11 mouse cellular contexts compared by ENCODE assay signal in genomic region chr19:5428083-5428482, GRCm38 (mm10). TPM values are rescaled to one million over a fixed set of nuclear protein-coding genes. Genes with fewer than 3 reads are reported as not detected.
A peak's percentile ranks its signal among the peaks of the same experiment; 100 is the strongest.
DNase-seq lines count a peak whose midpoint lies in the region; ATAC-seq and TF ChIP-seq lines count a peak whose summit lies in the region.
"Had no signal": no experiment of that assay in that cellular context is flagged by ENCODE, and none has a peak within 500 bp of the region (broad histone marks: within the 10 kb centered on the region; RNA-seq: fewer than 3 reads in every experiment).

No protein-coding gene starts in this region.

- TF ChIP-seq POLR2A in brain, embryonic 14.5 days (IDR thresholded peaks at IDR 0.05; ENCODE audit: borderline replicate concordance, extremely low read depth, insufficient read depth, insufficient read length, poor library complexity, severe bottlenecking) = no peak

- H3K4me2 ChIP-seq in midbrain, embryonic 11.5 days = no peak overlapping the region
- H3K4me2 ChIP-seq: neural tube, embryonic 15.5 days had no signal

- H3K27me3 ChIP-seq in midbrain, embryonic 11.5 days (ENCODE audit: control insufficient read depth, insufficient read depth, low read length) = no peaks in the 10 kb centered on the region
- H3K27me3 ChIP-seq in midbrain, embryonic 10.5 days (ENCODE audit: low read depth, poor library complexity, severe bottlenecking) = no peaks in the 10 kb centered on the region
- H3K27me3 ChIP-seq: neural tube, embryonic 15.5 days had no signal

- 0 out of 2 replicates have a peak, but pooled peaks cover 5% of the 10 kb centered on the region for H3K36me3 ChIP-seq in midbrain, embryonic 11.5 days (ENCODE audit: control insufficient read depth, insufficient read depth, low read length)
- peaks cover 24% of the 10 kb centered on the region for H3K36me3 ChIP-seq in midbrain, embryonic 10.5 days

- TF ChIP-seq CTCF in brain, embryonic 14.5 days (IDR thresholded peaks at IDR 0.05; ENCODE audit: borderline replicate concordance, extremely low read depth, insufficient read depth, insufficient read length) = peak; percentile 44; the same call in 1 of the 2 replicates

- DNase-seq in gastrocnemius, adult 18-20 months (ENCODE audit: low spot score) = peak; percentile 59
- no peak for DNase-seq in gastrocnemius, postnatal 25 days
- peak; percentile 84 for DNase-seq in midbrain, embryonic 11.5 days (ENCODE audit: low spot score, missing footprints)
- DNase-seq in midbrain, embryonic 10.5 days (ENCODE audit: low spot score) = no peak
- peak; percentile 44 for DNase-seq in brain, embryonic 14.5 days (ENCODE audit: low read depth)
- DNase-seq in retina, embryonic 14.5 days (ENCODE audit: low spot score) = peak; percentile 75
- DNase-seq in gastrocnemius, postnatal 36 days = no peak

- H3K9me3 ChIP-seq in midbrain, embryonic 11.5 days (ENCODE audit: control insufficient read depth, low read length) = no peaks in the 10 kb centered on the region
- no peaks in the 10 kb centered on the region for H3K9me3 ChIP-seq in midbrain, embryonic 10.5 days (replicated peaks)
- H3K9me3 ChIP-seq: neural tube, embryonic 15.5 days had no signal

- intact Hi-C loops in gastrocnemius, postnatal 36 days (cut with DNase I) = no loop called here

- H3K9ac ChIP-seq in midbrain, embryonic 11.5 days (ENCODE audit: low read length) = no peak overlapping the region
- H3K9ac ChIP-seq: neural tube, embryonic 15.5 days had no signal

- H3K27ac ChIP-seq in midbrain, embryonic 11.5 days (ENCODE audit: low read depth, low read length) = no peak overlapping the region
- H3K27ac ChIP-seq in midbrain, embryonic 10.5 days (replicated peaks) = no peak overlapping the region
- H3K27ac ChIP-seq: neural tube, embryonic 15.5 days had no signal

- peaks cover 18% of the 10 kb centered on the region for H3K4me1 ChIP-seq in midbrain, embryonic 11.5 days (ENCODE audit: control insufficient read depth, insufficient read depth, low read length)
- H3K4me1 ChIP-seq in midbrain, embryonic 10.5 days = peaks cover 35% of the 10 kb centered on the region

- H3K4me3 ChIP-seq in midbrain, embryonic 11.5 days (ENCODE audit: low read depth, low read length) = no peak overlapping the region
- no peak overlapping the region for H3K4me3 ChIP-seq in midbrain, embryonic 10.5 days
- H3K4me3 ChIP-seq: neural tube, embryonic 15.5 days had no signal

- ATAC-seq in midbrain, embryonic 11.5 days (ENCODE audit: low FRiP score) = no peak
- ATAC-seq in erythroblast, adult 5-6 weeks (replicated peaks; ENCODE audit: low FRiP score, poor library complexity, severe bottlenecking) = no peak

- 94% methylated on average over 2 of the region's 2 CpGs for WGBS in midbrain, embryonic 11.5 days
- 82% methylated on average over 2 of the region's 2 CpGs for WGBS in midbrain, embryonic 10.5 days

RNA-seq across cellular contexts. Expression of gene AI837181, which starts 3.1 kb away (rescaled TPM):
- total RNA-seq in gastrocnemius, adult 18-20 months (2021) = 10 to 100 TPM; 32.9 to 36.2 TPM
- 10 to 100 TPM; 32.1 to 33.5 TPM for total RNA-seq in gastrocnemius, postnatal 25 days (2021)
- polyA plus RNA-seq in midbrain, embryonic 11.5 days (2014; fragmentation: Nextera tagmentation; extraction: Ambion mirVana) = 31.6 and 33.1 TPM in 2 replicates
- 45.1 and 48.5 TPM in 2 replicates for polyA plus RNA-seq in midbrain, embryonic 10.5 days (2016; fragmentation: Nextera tagmentation; extraction: Ambion mirVana)
- 86.4 and 106 TPM in 2 replicates for polyA plus RNA-seq in brain, embryonic 14.5 days (2012; rRNA removed)
- total RNA-seq in erythroblast, adult 5-6 weeks (2015; ENCODE audit: low replicate concordance) = 14.8 and 16.1 TPM in 2 replicates
- total RNA-seq in erythroblast, adult 5-6 weeks (2017; ENCODE audit: low replicate concordance) = 5.3 and 7.7 TPM in 2 replicates
- total RNA-seq in gastrocnemius, postnatal 36 days (2021) = 10 to 100 TPM; 32.7 to 33.6 TPM

RNA-seq across cellular contexts. Expression of gene Drap1, which starts 3.3 kb away (rescaled TPM):
- 100 to 1,000 TPM; 587 to 651 TPM for total RNA-seq in gastrocnemius, adult 18-20 months (2021)
- 100 to 1,000 TPM; 473 to 502 TPM for total RNA-seq in gastrocnemius, postnatal 25 days (2021)
- 187 and 204 TPM in 2 replicates for polyA plus RNA-seq in midbrain, embryonic 11.5 days (2014; fragmentation: Nextera tagmentation; extraction: Ambion mirVana)
- 221 and 228 TPM in 2 replicates for polyA plus RNA-seq in midbrain, embryonic 10.5 days (2016; fragmentation: Nextera tagmentation; extraction: Ambion mirVana)
- 224 and 257 TPM in 2 replicates for polyA plus RNA-seq in brain, embryonic 14.5 days (2012; rRNA removed)
- total RNA-seq in erythroblast, adult 5-6 weeks (2015; ENCODE audit: low replicate concordance) = 15.0 and 32.4 TPM in 2 replicates
- 15.8 and 18.0 TPM in 2 replicates for total RNA-seq in erythroblast, adult 5-6 weeks (2017; ENCODE audit: low replicate concordance)
- 100 to 1,000 TPM; 531 to 582 TPM for total RNA-seq in gastrocnemius, postnatal 36 days (2021)

RNA-seq across cellular contexts. Expression of gene Fosl1, which starts 19.3 kb away (rescaled TPM):
- total RNA-seq in gastrocnemius, adult 18-20 months (2021) = under 1 TPM; 0.17 to 0.34 TPM
- not detected for total RNA-seq in gastrocnemius, postnatal 25 days (2021)
- not detected in 2 replicates for polyA plus RNA-seq in midbrain, embryonic 11.5 days (2014; fragmentation: Nextera tagmentation; extraction: Ambion mirVana)
- polyA plus RNA-seq in midbrain, embryonic 10.5 days (2016; fragmentation: Nextera tagmentation; extraction: Ambion mirVana) = not detected in 2 replicates
- polyA plus RNA-seq in brain, embryonic 14.5 days (2012; rRNA removed) = not detected in 2 replicates
- total RNA-seq in erythroblast, adult 5-6 weeks (2015; ENCODE audit: low replicate concordance) = 0.42 TPM in 1 of 2 replicates, not detected in the other
- total RNA-seq in erythroblast, adult 5-6 weeks (2017; ENCODE audit: low replicate concordance) = not detected in 2 replicates
- total RNA-seq in gastrocnemius, postnatal 36 days (2021) = not detected
- total RNA-seq: layer of hippocampus, postnatal 25 days had no signal
- polyA plus RNA-seq: forebrain, embryonic 11.5 days; neural tube, embryonic 15.5 days had no signal

RNA-seq across cellular contexts. Expression of gene Tsga10ip, which starts 25.8 kb away (rescaled TPM):
- total RNA-seq in gastrocnemius, adult 18-20 months (2021) = 1 to 10 TPM; 1.2 to 1.3 TPM
- total RNA-seq in gastrocnemius, postnatal 25 days (2021) = 1 to 10 TPM in 1 of 2 experiments, not detected in 1; 1.2 TPM
- polyA plus RNA-seq in midbrain, embryonic 11.5 days (2014; fragmentation: Nextera tagmentation; extraction: Ambion mirVana) = not detected in 2 replicates
- 0.39 TPM in 1 of 2 replicates, not detected in the other for polyA plus RNA-seq in midbrain, embryonic 10.5 days (2016; fragmentation: Nextera tagmentation; extraction: Ambion mirVana)
- 0.04 and 0.20 TPM in 2 replicates for polyA plus RNA-seq in brain, embryonic 14.5 days (2012; rRNA removed)
- total RNA-seq in erythroblast, adult 5-6 weeks (2015; ENCODE audit: low replicate concordance) = 2.5 TPM in 1 of 2 replicates, not detected in the other
- not detected in 2 replicates for total RNA-seq in erythroblast, adult 5-6 weeks (2017; ENCODE audit: low replicate concordance)
- under 1 TPM; 0.52 to 0.64 TPM for total RNA-seq in gastrocnemius, postnatal 36 days (2021)
- total RNA-seq: layer of hippocampus, postnatal 25 days had no signal
- polyA plus RNA-seq: forebrain, embryonic 11.5 days; neural tube, embryonic 15.5 days had no signal

RNA-seq across cellular contexts. Expression of gene Ccdc85b, which starts 29.6 kb away (rescaled TPM):
- 1 to 10 TPM; 4.0 to 5.1 TPM for total RNA-seq in gastrocnemius, adult 18-20 months (2021)
- 1 to 10 TPM; 4.5 to 6.6 TPM for total RNA-seq in gastrocnemius, postnatal 25 days (2021)
- 6.9 and 7.8 TPM in 2 replicates for polyA plus RNA-seq in midbrain, embryonic 11.5 days (2014; fragmentation: Nextera tagmentation; extraction: Ambion mirVana)
- 5.5 and 6.0 TPM in 2 replicates for polyA plus RNA-seq in midbrain, embryonic 10.5 days (2016; fragmentation: Nextera tagmentation; extraction: Ambion mirVana)
- polyA plus RNA-seq in brain, embryonic 14.5 days (2012; rRNA removed) = 9.6 and 12.1 TPM in 2 replicates
- total RNA-seq in erythroblast, adult 5-6 weeks (2015; ENCODE audit: low replicate concordance) = 0.38 TPM in 1 of 2 replicates, not detected in the other
- total RNA-seq in erythroblast, adult 5-6 weeks (2017; ENCODE audit: low replicate concordance) = 0.14 and 0.17 TPM in 2 replicates
- 1 to 10 TPM; 4.7 to 6.0 TPM for total RNA-seq in gastrocnemius, postnatal 36 days (2021)

Comparison
In these comparisons a context has a peak if more than half of its experiments do, and no peak if none do; other contexts are left out.
1. DNase-seq: peak in gastrocnemius, adult 18-20 months (single experiment), midbrain, embryonic 11.5 days (single experiment), brain, embryonic 14.5 days (single experiment) and retina, embryonic 14.5 days (single experiment); none in gastrocnemius, postnatal 25 days (single experiment), midbrain, embryonic 10.5 days (single experiment) and gastrocnemius, postnatal 36 days (0 of 2).
2. RNA of gene Drap1, which starts 3.3 kb away (total RNA-seq): 587 to 651 TPM in gastrocnemius, adult 18-20 months, 531 to 582 TPM in gastrocnemius, postnatal 36 days and 473 to 502 TPM in gastrocnemius, postnatal 25 days; 15.0 to 32.4 TPM in erythroblast, adult 5-6 weeks; every median in the first group is over 10 times any median in the second.